Comparison of ENCODE assay signal across 9 mouse cellular contexts in the genomic region with DNA sequence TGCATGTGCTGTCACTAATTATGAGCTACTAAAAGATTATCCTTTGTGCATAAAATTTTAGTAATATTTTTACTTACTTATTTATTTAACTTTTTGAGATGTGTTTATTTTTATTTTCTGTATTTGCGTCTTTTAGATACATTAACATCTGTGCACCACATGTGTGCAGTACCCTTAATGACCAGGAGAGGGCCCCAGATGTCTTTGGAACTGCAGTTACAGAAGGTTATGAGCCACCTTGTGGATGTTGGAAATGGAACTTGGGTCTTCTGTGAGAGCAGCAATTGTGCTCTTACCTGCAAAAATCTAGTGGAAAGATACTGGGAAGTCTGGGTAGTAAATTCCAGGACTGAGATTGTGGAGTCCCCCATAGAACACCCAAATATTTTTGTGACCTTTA.
DNase-seq lines count a peak whose midpoint lies in the region; ATAC-seq and TF ChIP-seq lines count a peak whose summit lies in the region.
"Had no signal": no experiment of that assay in that cellular context is flagged by ENCODE, and none has a peak within 500 bp of the region (broad histone marks: within the 10 kb centered on the region; RNA-seq: fewer than 3 reads in every experiment).

No protein-coding gene starts in this region.

- H3K27ac ChIP-seq in hindbrain, embryonic 10.5 days = no peak overlapping the region
- no peak overlapping the region for H3K27ac ChIP-seq in hindbrain, embryonic 12.5 days
- H3K27ac ChIP-seq in ES-E14 (ENCODE audit: insufficient read depth, low read depth, low read length, poor library complexity, severe bottlenecking) = no peak overlapping the region
- no peak overlapping the region for H3K27ac ChIP-seq in embryonic facial prominence, embryonic 10.5 days (replicated peaks)
- H3K27ac ChIP-seq in lung, postnatal 0 days (ENCODE audit: low read length) = no peak overlapping the region
- H3K27ac ChIP-seq: limb, embryonic 13.5 days had no signal

- no peaks in the 10 kb centered on the region for H3K4me1 ChIP-seq in hindbrain, embryonic 10.5 days (replicated peaks)
- H3K4me1 ChIP-seq in hindbrain, embryonic 12.5 days = no peaks in the 10 kb centered on the region
- H3K4me1 ChIP-seq in ES-E14 (ENCODE audit: control insufficient read depth in 2 of 2, insufficient read depth in 2 of 2, low read length in 2 of 2, poor library complexity in 1 of 2) = no peaks in the 10 kb centered on the region
- peaks cover 5% of the 10 kb centered on the region; the same call in 1 of the 2 replicates for H3K4me1 ChIP-seq in embryonic facial prominence, embryonic 10.5 days
- no peaks in the 10 kb centered on the region for H3K4me1 ChIP-seq in lung, postnatal 0 days (ENCODE audit: insufficient read depth, low read depth, low read length)
- H3K4me1 ChIP-seq: limb, embryonic 13.5 days had no signal

- DNase-seq in hindbrain, embryonic 10.5 days (ENCODE audit: low spot score) = peak; percentile 27
- DNase-seq in 416B (ENCODE audit: low read depth) = peak; percentile 63
- peak; percentile 58 for DNase-seq in ES-E14 (ENCODE audit: low read depth, low spot score)
- peak; percentile 38 for DNase-seq in embryonic facial prominence, embryonic 10.5 days (ENCODE audit: low spot score)
- DNase-seq in lung, postnatal 0 days (ENCODE audit: low spot score) = peak; percentile 18
- DNase-seq in testis, postnatal 14 days (ENCODE audit: low spot score) = peak; percentile 29
- no peak for DNase-seq in right cerebral cortex, postnatal 36 days (ENCODE audit: low spot score in 2 of 2)

- H3K4me2 ChIP-seq in hindbrain, embryonic 12.5 days (replicated peaks) = no peak overlapping the region
- H3K4me2 ChIP-seq in lung, postnatal 0 days (replicated peaks; ENCODE audit: low read depth, low read length) = no peak overlapping the region
- H3K4me2 ChIP-seq: limb, embryonic 13.5 days had no signal

- 74% methylated on average over 1 of the region's 1 CpGs for WGBS in hindbrain, embryonic 10.5 days
- WGBS in hindbrain, embryonic 12.5 days = 89% methylated on average over 1 of the region's 1 CpGs
- WGBS in embryonic facial prominence, embryonic 10.5 days = 76% methylated on average over 1 of the region's 1 CpGs
- WGBS in lung, postnatal 0 days = 76% methylated on average over 1 of the region's 1 CpGs

- TF ChIP-seq EP300 in lung, postnatal 0 days (IDR thresholded peaks at IDR 0.05) = no peak

- ATAC-seq in hindbrain, embryonic 12.5 days (ENCODE audit: low FRiP score) = no peak
- no peak for ATAC-seq in lung, postnatal 0 days

- H3K9ac ChIP-seq in hindbrain, embryonic 12.5 days = no peak overlapping the region
- H3K9ac ChIP-seq in ES-E14 (ENCODE audit: insufficient read depth, low read depth, low read length, poor library complexity, severe bottlenecking) = no peak overlapping the region
- no peak overlapping the region for H3K9ac ChIP-seq in lung, postnatal 0 days (replicated peaks; ENCODE audit: low read depth)
- H3K9ac ChIP-seq: limb, embryonic 13.5 days had no signal

- H3K4me3 ChIP-seq in hindbrain, embryonic 10.5 days = no peak overlapping the region
- H3K4me3 ChIP-seq in hindbrain, embryonic 12.5 days = no peak overlapping the region
- H3K4me3 ChIP-seq in ES-E14 (ENCODE audit: insufficient read depth in 1 of 2, low read depth in 1 of 2, low read length in 2 of 2, poor library complexity in 1 of 2, severe bottlenecking in 1 of 2) = no peak overlapping the region
- no peak overlapping the region for H3K4me3 ChIP-seq in embryonic facial prominence, embryonic 10.5 days
- no peak overlapping the region for H3K4me3 ChIP-seq in lung, postnatal 0 days (ENCODE audit: low read depth, low read length)
- H3K4me3 ChIP-seq: limb, embryonic 13.5 days had no signal

- TF ChIP-seq CTCF in lung, postnatal 0 days (IDR thresholded peaks at IDR 0.05) = peak; percentile 79

- in situ Hi-C loops in ES-E14 (cut with MboI; ENCODE audit: low sequenced_read_pairs in 2 of 2, unreplicated experiment in 2 of 2) = no loop called here

- no peaks in the 10 kb centered on the region for H3K27me3 ChIP-seq in hindbrain, embryonic 10.5 days (ENCODE audit: insufficient read depth, poor library complexity, severe bottlenecking)
- H3K27me3 ChIP-seq in hindbrain, embryonic 12.5 days = no peaks in the 10 kb centered on the region
- H3K27me3 ChIP-seq in embryonic facial prominence, embryonic 10.5 days (replicated peaks; ENCODE audit: low read depth, poor library complexity, severe bottlenecking) = no peaks in the 10 kb centered on the region
- H3K27me3 ChIP-seq in lung, postnatal 0 days (replicated peaks; ENCODE audit: insufficient read depth, low read length) = no peaks in the 10 kb centered on the region
- H3K27me3 ChIP-seq: limb, embryonic 13.5 days had no signal

- H3K36me3 ChIP-seq in hindbrain, embryonic 10.5 days = no peaks in the 10 kb centered on the region
- no peaks in the 10 kb centered on the region for H3K36me3 ChIP-seq in hindbrain, embryonic 12.5 days
- H3K36me3 ChIP-seq in ES-E14 (ENCODE audit: control insufficient read depth, insufficient read depth, low read length, poor library complexity, severe bottlenecking) = no peaks in the 10 kb centered on the region
- H3K36me3 ChIP-seq in embryonic facial prominence, embryonic 10.5 days (replicated peaks) = no peaks in the 10 kb centered on the region
- H3K36me3 ChIP-seq in lung, postnatal 0 days (ENCODE audit: insufficient read depth, low read length) = no peaks in the 10 kb centered on the region
- H3K36me3 ChIP-seq: limb, embryonic 13.5 days had no signal

- no peaks in the 10 kb centered on the region for H3K9me3 ChIP-seq in hindbrain, embryonic 10.5 days
- H3K9me3 ChIP-seq in hindbrain, embryonic 12.5 days (replicated peaks) = no peaks in the 10 kb centered on the region
- H3K9me3 ChIP-seq in ES-E14 (ENCODE audit: control insufficient read depth, insufficient read depth, low read depth, low read length) = no peaks in the 10 kb centered on the region
- H3K9me3 ChIP-seq in embryonic facial prominence, embryonic 10.5 days = no peaks in the 10 kb centered on the region
- no peaks in the 10 kb centered on the region for H3K9me3 ChIP-seq in lung, postnatal 0 days (ENCODE audit: low read length)
- H3K9me3 ChIP-seq: limb, embryonic 13.5 days had no signal

TF ChIP-seq in ES-E14, 5 proteins besides CTCF, POLR2A, EP300 and RAD21:
- TF ChIP-seq ZC3H11A (IDR thresholded peaks at IDR 0.05; ENCODE audit: borderline replicate concordance, low read depth, low read length) = peak; percentile 96
- TF ChIP-seq CHD2 (IDR thresholded peaks at IDR 0.05; ENCODE audit: low read depth, low read length) = no peak
- no peak for TF ChIP-seq ZNF384 (IDR thresholded peaks at IDR 0.05; ENCODE audit: low read depth, low read length)
- TF ChIP-seq HCFC1 (IDR thresholded peaks at IDR 0.05; ENCODE audit: borderline replicate concordance, insufficient read depth, low read length) = no peak

Comparison
In these comparisons a context has a peak if more than half of its experiments do, and no peak if none do; other contexts are left out.
1. DNase-seq: peak in hindbrain, embryonic 10.5 days (single experiment), 416B (single experiment), ES-E14 (single experiment), embryonic facial prominence, embryonic 10.5 days (single experiment), lung, postnatal 0 days (single experiment) and testis, postnatal 14 days (single experiment); none in right cerebral cortex, postnatal 36 days (0 of 2).